Mouse (Mus musculus): Measurements from ENCODE around the gene Snrnp35.

- TF ChIP-seq CTCF (IDR thresholded peaks at IDR 0.05; ENCODE audit: low read depth, low read length): no peak
- TF ChIP-seq TAL1 (conservative IDR thresholded peaks at IDR 0.05; ENCODE audit: low read depth, low read length): no peak
- no peak for TF ChIP-seq GATA1 (IDR thresholded peaks at IDR 0.05; ENCODE audit: borderline replicate concordance, low read length)
- no peak for TF ChIP-seq GATA2 (IDR thresholded peaks at IDR 0.05; ENCODE audit: borderline replicate concordance, low read depth, low read length)
- TF ChIP-seq POLR2AphosphoS5 (IDR thresholded peaks at IDR 0.05; ENCODE audit: insufficient replicate concordance, low read depth, low read length): no peak
These were observed 40.3 kb upstream of the Snrnp35 start for GRCm38 (mm10) chr5:124442628-124443027.

All from G1E (cell line).